Mouse (Mus musculus) CD4-positive, CD25-positive, alpha-beta regulatory T cell, adult 4 months (primary cell): ENCODE measurements at regions not wholly inside any gene's neighbourhood (a gene's known extent, or its start where the extent isn't known, plus 50 kb on each side); places are given as distances from the start of the nearest gene placed in this dataset.

Source experiments
- ATAC-seq: one replicate; pipeline ENCODE4 v1.8.0; 2017

- ATAC-seq = no peak
Measured at GRCm38 (mm10) chr8:36364567-36365231, 599.1 kb downstream of the Gm19410 start.

DNA sequence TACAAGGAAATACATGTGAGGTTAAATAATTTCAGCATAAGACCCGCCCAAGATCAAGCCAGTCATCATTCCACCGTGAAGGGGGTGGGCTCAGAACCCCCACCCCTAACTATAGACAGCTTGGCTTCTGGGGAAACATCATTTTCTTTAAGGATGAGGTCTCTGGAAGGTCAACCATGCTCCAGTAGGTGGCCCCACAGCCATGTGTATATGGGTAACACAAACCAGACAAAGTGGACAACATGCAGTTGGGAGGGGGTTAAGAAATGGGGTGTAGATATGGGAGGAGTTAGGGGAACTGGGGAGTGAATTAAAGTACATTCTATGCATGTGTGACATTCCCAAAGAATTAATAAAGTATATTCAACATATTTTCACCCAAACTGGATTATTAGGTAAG, 600.4 kb downstream of the Gm19410 start:
- ATAC-seq = no peak

DNA sequence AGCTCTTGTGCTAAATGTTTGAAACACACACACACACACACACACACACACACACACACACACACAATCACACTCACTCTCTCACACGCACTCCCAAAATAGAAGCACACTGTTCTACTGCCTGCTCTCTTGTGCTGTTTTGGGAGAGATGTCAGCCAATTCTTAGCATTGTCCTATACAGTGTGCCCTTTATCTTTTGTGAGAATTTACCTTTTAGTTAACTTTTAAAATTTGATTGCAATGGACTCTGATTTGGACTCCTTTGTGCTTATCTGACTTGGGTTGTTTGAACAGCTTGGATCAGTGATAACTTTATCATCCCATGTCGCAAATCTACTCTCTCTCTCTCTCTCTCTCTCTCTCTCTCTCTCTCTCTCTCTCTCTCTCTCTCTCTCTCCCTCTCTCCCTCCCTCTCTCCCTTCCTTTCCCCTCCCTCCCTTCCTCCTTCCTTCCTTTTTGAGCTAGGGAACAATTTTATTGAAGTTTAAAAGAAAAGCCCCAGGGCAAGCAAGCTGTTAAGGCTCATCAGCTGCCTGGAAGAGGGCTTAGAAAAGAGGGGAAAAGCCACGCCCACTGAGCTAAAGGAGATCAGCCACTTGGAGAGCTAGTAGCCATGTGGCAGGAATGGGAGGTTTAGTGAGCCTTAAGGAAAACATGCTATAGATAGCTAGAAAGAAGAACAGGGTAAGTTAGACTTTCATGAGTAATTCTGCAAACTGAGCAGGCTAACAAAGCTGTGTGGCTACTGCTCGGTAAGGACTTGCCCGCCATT, 611.2 kb downstream of the Gm19410 start:
- no peak for ATAC-seq

DNA sequence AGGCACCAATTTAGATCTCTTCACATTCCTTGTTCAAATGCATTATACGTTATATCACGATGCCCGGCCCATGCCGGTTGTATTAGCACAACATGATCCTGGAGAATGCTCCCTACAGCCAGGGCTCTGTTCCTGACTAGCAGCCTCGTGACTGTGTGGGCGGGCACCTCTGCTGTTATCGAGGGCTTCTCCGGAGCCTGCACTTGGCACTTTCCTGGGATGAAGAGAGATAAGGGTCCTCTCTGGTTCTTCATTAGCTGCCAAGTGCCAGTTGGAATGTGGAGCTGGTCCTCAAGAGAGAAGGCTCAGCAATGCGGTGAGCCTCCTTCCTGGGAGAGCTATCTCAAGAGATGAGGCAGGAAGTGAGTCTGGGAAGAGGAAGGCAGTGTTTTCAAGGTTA, 598.9 kb upstream of the AI429214 start:
- ATAC-seq = no peak

- no peak for ATAC-seq
Measured at GRCm38 (mm10) chr8:36396493-36396892, 596.9 kb upstream of the AI429214 start.

GRCm38 (mm10) chr8:36406706-36407105, 586.7 kb upstream of the AI429214 start:
- no peak for ATAC-seq
